In the genomic region with DNA sequence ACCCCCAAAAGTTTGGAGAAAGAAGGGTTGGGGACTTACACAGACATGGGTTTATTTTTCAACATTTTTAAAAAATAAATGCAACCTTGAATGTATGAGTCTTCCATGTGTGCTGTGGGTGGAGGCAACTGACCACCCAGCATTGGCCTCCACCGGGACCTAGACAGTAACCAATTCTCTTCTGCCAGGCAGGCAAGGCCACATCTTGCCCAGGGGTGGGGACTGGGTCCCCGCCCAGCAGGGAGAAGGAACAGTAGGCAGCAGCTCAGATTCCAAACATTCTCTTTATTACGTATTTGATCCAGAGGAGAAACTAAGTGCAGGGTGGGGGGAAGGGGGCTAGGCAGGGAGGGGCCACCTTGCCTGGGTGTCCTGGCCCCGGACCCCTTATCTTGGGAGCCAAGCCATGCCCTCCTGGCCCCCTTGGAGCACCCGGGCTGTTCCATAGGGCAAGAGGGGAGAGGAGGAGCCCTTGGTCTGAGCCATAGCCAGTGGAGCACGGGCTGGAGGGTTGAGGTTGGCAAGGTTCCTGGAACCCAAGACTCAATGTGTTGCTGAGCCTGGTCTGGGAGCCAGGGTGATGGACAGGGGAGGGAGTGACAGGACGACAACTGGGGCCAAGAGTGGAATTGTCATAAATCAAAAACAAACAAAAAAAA, we compare ENCODE assay signal across 9 mouse cellular contexts. TPM values are rescaled to one million over a fixed set of nuclear protein-coding genes. Genes with fewer than 3 reads are reported as not detected.
A peak's percentile ranks its signal among the peaks of the same experiment; 100 is the strongest.
DNase-seq lines count a peak whose midpoint lies in the region; ATAC-seq lines count a peak whose summit lies in the region.
"Had no signal": no experiment of that assay in that cellular context is flagged by ENCODE, and none has a peak within 500 bp of the region (broad histone marks: within the 10 kb centered on the region; RNA-seq: fewer than 3 reads in every experiment).

No protein-coding gene starts in this region.

- ATAC-seq in heart, embryonic 11.5 days (replicated peaks; ENCODE audit: insufficient number of reproducible peaks, low FRiP score, low TSS enrichment): no peak
- no peak for ATAC-seq in limb, embryonic 13.5 days (ENCODE audit: low FRiP score, low read depth)

- no peak for DNase-seq in heart, adult 9 months (ENCODE audit: low spot score in 2 of 2)
- peak; percentile 20 for DNase-seq in MN1 (ENCODE audit: low spot score)
- peak; percentile 57 to 72 for DNase-seq in cerebellum, postnatal 25 days
- no peak for DNase-seq in frontal cortex, adult 2 months (ENCODE audit: extremely low spot score in 1 of 2, low spot score in 1 of 2)
- no peak for DNase-seq in layer of hippocampus, postnatal 25 days (ENCODE audit: extremely low spot score in 1 of 2, low spot score in 1 of 2)
- DNase-seq in thymus, adult 18-20 months: no peak

- H3K36me3 ChIP-seq in heart, embryonic 11.5 days (ENCODE audit: control insufficient read depth, insufficient read depth, low read length): peaks cover 45% of the 10 kb centered on the region
- peaks cover 96% of the 10 kb centered on the region for H3K36me3 ChIP-seq in limb, embryonic 13.5 days

- H3K4me2 ChIP-seq in heart, embryonic 11.5 days: no peak overlapping the region
- no peak overlapping the region for H3K4me2 ChIP-seq in limb, embryonic 13.5 days (replicated peaks)

- no peak overlapping the region for H3K4me3 ChIP-seq in heart, embryonic 11.5 days (ENCODE audit: low read depth, low read length)
- H3K4me3 ChIP-seq in limb, embryonic 13.5 days: no peak overlapping the region

- H3K9ac ChIP-seq in heart, embryonic 11.5 days (ENCODE audit: low read depth, low read length): no peak overlapping the region
- H3K9ac ChIP-seq in limb, embryonic 13.5 days: peak overlapping the region; percentile 31

- H3K4me1 ChIP-seq in heart, embryonic 11.5 days (ENCODE audit: control insufficient read depth, insufficient read depth, low read length): peaks cover 14% of the 10 kb centered on the region
- H3K4me1 ChIP-seq in limb, embryonic 13.5 days: peaks cover 39% of the 10 kb centered on the region

- H3K9me3 ChIP-seq in heart, embryonic 11.5 days (replicated peaks; ENCODE audit: control insufficient read depth, low read length): no peaks in the 10 kb centered on the region
- H3K9me3 ChIP-seq in limb, embryonic 13.5 days: no peaks in the 10 kb centered on the region

- H3K27me3 ChIP-seq in heart, embryonic 11.5 days (ENCODE audit: control insufficient read depth, insufficient read depth, low read length): no peaks in the 10 kb centered on the region
- no peaks in the 10 kb centered on the region for H3K27me3 ChIP-seq in limb, embryonic 13.5 days
- H3K27me3 ChIP-seq: CH12.LX had no signal

- 44% methylated on average over 7 of the region's 7 CpGs for WGBS in heart, embryonic 11.5 days (ENCODE audit: insufficient replicate concordance)
- WGBS in limb, embryonic 13.5 days: 55% methylated on average over 7 of the region's 7 CpGs

- 0 out of 2 replicates have a peak overlapping the region, but pooled peaks have one; percentile 3 for H3K27ac ChIP-seq in heart, embryonic 11.5 days (ENCODE audit: low read depth, low read length)
- peak overlapping the region; percentile 22; the same call in 1 of the 2 replicates for H3K27ac ChIP-seq in limb, embryonic 13.5 days

RNA-seq across cellular contexts. Expression of gene Rcor2, which starts 8.1 kb away (rescaled TPM):
- 8.4 and 9.5 TPM in 2 replicates for polyA plus RNA-seq in heart, embryonic 11.5 days (2014; fragmentation: Nextera tagmentation; extraction: Ambion mirVana)
- polyA plus RNA-seq in limb, embryonic 13.5 days (2015; fragmentation: Nextera tagmentation; extraction: Ambion mirVana): 24.9 and 25.0 TPM in 2 replicates
- polyA plus RNA-seq in frontal cortex, adult 2 months (2012; rRNA removed): 20.2 and 24.6 TPM in 2 replicates
- 10 to 100 TPM; 17.4 to 20.0 TPM for total RNA-seq in layer of hippocampus, postnatal 25 days (2021)

RNA-seq across cellular contexts. Expression of gene Naa40, which starts 34.3 kb away (rescaled TPM):
- 62.1 and 68.6 TPM in 2 replicates for polyA plus RNA-seq in heart, embryonic 11.5 days (2014; fragmentation: Nextera tagmentation; extraction: Ambion mirVana)
- polyA plus RNA-seq in limb, embryonic 13.5 days (2015; fragmentation: Nextera tagmentation; extraction: Ambion mirVana): 58.0 and 60.1 TPM in 2 replicates
- polyA plus RNA-seq in frontal cortex, adult 2 months (2012; rRNA removed): 73.6 and 74.1 TPM in 2 replicates
- 10 to 100 TPM; 24.6 to 34.6 TPM for total RNA-seq in layer of hippocampus, postnatal 25 days (2021)

RNA-seq across cellular contexts. Expression of gene Cox8a, which starts 57.8 kb away (rescaled TPM):
- 1,752 and 1,771 TPM in 2 replicates for polyA plus RNA-seq in heart, embryonic 11.5 days (2014; fragmentation: Nextera tagmentation; extraction: Ambion mirVana)
- polyA plus RNA-seq in limb, embryonic 13.5 days (2015; fragmentation: Nextera tagmentation; extraction: Ambion mirVana): 734 and 747 TPM in 2 replicates
- 1,156 and 1,379 TPM in 2 replicates for polyA plus RNA-seq in frontal cortex, adult 2 months (2012; rRNA removed)
- 1,000 to 10,000 TPM; 1,060 to 1,153 TPM for total RNA-seq in layer of hippocampus, postnatal 25 days (2021)

Comparison
In these comparisons a context has a peak if more than half of its experiments do, and no peak if none do; other contexts are left out.
1. DNase-seq: peak in MN1 (single experiment) and cerebellum, postnatal 25 days (2 of 2); none in heart, adult 9 months (0 of 2), frontal cortex, adult 2 months (0 of 2), layer of hippocampus, postnatal 25 days (0 of 2) and thymus, adult 18-20 months (0 of 2).